Mouse (Mus musculus) small intestine, adult 2 months (tissue): ENCODE measurements around the gene Rrp1b. TPM values are rescaled to one million over a fixed set of nuclear protein-coding genes. Genes with fewer than 3 reads are reported as not detected.

Source experiments
- H3K27ac ChIP-seq: fragments of 200-500 bp; 2 replicates; pipeline ENCODE4 v1.5.1; 2012; ENCODE audit warnings: low read depth, low read length, control low read depth, inconsistent platforms; ENCODE audit not compliant: insufficient read depth
- H3K27me3 ChIP-seq: fragments of 200-500 bp; 2 replicates; pipeline ENCODE4 v1.6.1; 2012; ENCODE audit warnings: mild to moderate bottlenecking, moderate library complexity, low read length, inconsistent platforms; ENCODE audit not compliant: control insufficient read depth, insufficient read depth
- H3K36me3 ChIP-seq: fragments of 200-500 bp; 2 replicates; pipeline ENCODE4 v1.6.1; 2012; ENCODE audit warnings: mild to moderate bottlenecking, low read length, control low read depth, inconsistent platforms; ENCODE audit not compliant: control insufficient read depth, insufficient read depth
- H3K4me1 ChIP-seq: fragments of 200-500 bp; 2 replicates; pipeline ENCODE4 v1.6.1; 2012; ENCODE audit warnings: low read length, inconsistent platforms, mixed read lengths; ENCODE audit not compliant: control insufficient read depth, insufficient read depth, insufficient read length
- H3K4me3 ChIP-seq: fragments of 200-500 bp; 2 replicates; pipeline ENCODE4 v1.5.1; 2012; ENCODE audit warnings: low read depth, mild to moderate bottlenecking, control low read depth, inconsistent platforms, low read length, moderate library complexity
- CTCF ChIP-seq: fragments of 200-500 bp; IDR thresholded peaks from 2 replicates; pipeline ENCODE4 v1.5.1; 2012; ENCODE audit warnings: low read depth, mild to moderate bottlenecking, control low read depth, inconsistent platforms, low read length, moderate library complexity, mixed read lengths; ENCODE audit not compliant: insufficient replicate concordance, insufficient read length; ENCODE audit errors: extremely low read depth
- POLR2A ChIP-seq: fragments of 200-500 bp; IDR thresholded peaks from 2 replicates; pipeline ENCODE4 v1.6.1; 2012; ENCODE audit warnings: low read depth, mild to moderate bottlenecking, control low read depth, inconsistent platforms, low read length, moderate library complexity
- WGBS: fragments of 180-500 bp; shearing (Covaris S2); methylation state at CpG from one replicate; pipeline ENCODE4 v1.1.7; 2018; 5-methylcytosine and 5-hydroxymethylcytosine counted together
- polyA plus RNA-seq: library from polyadenylated mRNA; depleted of rRNA; stranded (reverse); fragments of >200 nt; gene quantifications from 2 replicates; pipeline ENCODE4 v1.2.3, GENCODE M21; 2012; rRNA removed

Gene Rrp1b
- polyA plus RNA-seq: 2.7 and 2.8 TPM in 2 replicates

GRCm38 (mm10) chr17:32035609-32036508 lies at the start of gene Rrp1b, which contains the start of gene Hsf2bp:
Gene Rrp1b (plus strand): TSS chr17:32036100.
Gene Hsf2bp (minus strand): TSS chr17:32036349.
- H3K4me1 ChIP-seq: no peaks in the 10 kb centered on the region; the same call in 1 of the 2 replicates
- H3K27me3 ChIP-seq: no peaks in the 10 kb centered on the region
- H3K4me3 ChIP-seq: peak within 1 kb of the TSS; percentile 93
- 4% methylated on average over 52 of the region's 52 CpGs for WGBS
- H3K27ac ChIP-seq: 0 out of 2 replicates have a peak within 1 kb of the TSS, but pooled peaks have one; percentile 27
- no peaks in the 10 kb centered on the region for H3K36me3 ChIP-seq
- TF ChIP-seq POLR2A (peak; percentile 38; the same call in 1 of the 2 replicates), CTCF (no peak)

- 89% methylated on average over 1 of the region's 1 CpGs for WGBS
- TF ChIP-seq CTCF (no peak), POLR2A (no peak)
- no peaks in the 10 kb centered on the region for H3K36me3 ChIP-seq
Observed at GRCm38 (mm10) chr17:31986915-31987314, 49.0 kb upstream of the Rrp1b start.

GRCm38 (mm10) chr17:31989035-31989434 lies 46.9 kb upstream of the Rrp1b start:
- 40% methylated on average over 2 of the region's 2 CpGs for WGBS
- TF ChIP-seq POLR2A: no peak
- TF ChIP-seq CTCF: no peak

More at GRCm38 (mm10) chr17:31986915-31987314, 49.0 kb upstream of the Rrp1b start:
- Histone ChIP-seq H3K27me3 (no peaks in the 10 kb centered on the region), H3K4me1 (peaks cover 3% of the 10 kb centered on the region; the same call in 1 of the 2 replicates), H3K27ac (no peak overlapping the region), H3K4me3 (no peak overlapping the region)

GRCm38 (mm10) chr17:31992004-31992403 lies 43.9 kb upstream of the Rrp1b start:
- H3K4me3 ChIP-seq: no peak overlapping the region
- TF ChIP-seq CTCF: no peak
- no peak for TF ChIP-seq POLR2A
- WGBS: 84% methylated on average over 2 of the region's 2 CpGs

More at GRCm38 (mm10) chr17:31989035-31989434, 46.9 kb upstream of the Rrp1b start:
- Histone ChIP-seq H3K36me3 (no peaks in the 10 kb centered on the region), H3K4me1 (peaks cover 9% of the 10 kb centered on the region; the same call in 1 of the 2 replicates), H3K4me3 (no peak overlapping the region), H3K27ac (no peak overlapping the region), H3K27me3 (no peaks in the 10 kb centered on the region)

GRCm38 (mm10) chr17:31993354-31993753 lies 42.5 kb upstream of the Rrp1b start:
- WGBS: 37% methylated on average over 1 of the region's 1 CpGs
- TF ChIP-seq CTCF (no peak), POLR2A (no peak)
- Histone ChIP-seq H3K36me3 (no peaks in the 10 kb centered on the region), H3K4me1 (peaks cover 14% of the 10 kb centered on the region), H3K27me3 (no peaks in the 10 kb centered on the region), H3K4me3 (no peak overlapping the region), H3K27ac (peak overlapping the region; percentile 20)

More at GRCm38 (mm10) chr17:31992004-31992403, 43.9 kb upstream of the Rrp1b start:
- no peaks in the 10 kb centered on the region for H3K27me3 ChIP-seq
- peaks cover 14% of the 10 kb centered on the region for H3K4me1 ChIP-seq
- no peaks in the 10 kb centered on the region for H3K36me3 ChIP-seq
- no peak overlapping the region for H3K27ac ChIP-seq

- Histone ChIP-seq H3K27ac (peak overlapping the region; percentile 20; the same call in 1 of the 2 replicates), H3K27me3 (no peaks in the 10 kb centered on the region), H3K4me3 (no peak overlapping the region), H3K36me3 (no peaks in the 10 kb centered on the region), H3K4me1 (peaks cover 11% of the 10 kb centered on the region)
- TF ChIP-seq POLR2A: no peak
- no peak for TF ChIP-seq CTCF
Observed at GRCm38 (mm10) chr17:31994132-31994531, 41.8 kb upstream of the Rrp1b start.

GRCm38 (mm10) chr17:31995784-31996183 lies 40.1 kb upstream of the Rrp1b start:
- TF ChIP-seq CTCF (no peak), POLR2A (no peak)
- Histone ChIP-seq H3K4me1 (peaks cover 11% of the 10 kb centered on the region), H3K27me3 (no peaks in the 10 kb centered on the region), H3K27ac (no peak overlapping the region), H3K4me3 (no peak overlapping the region), H3K36me3 (no peaks in the 10 kb centered on the region)
- WGBS: 32% methylated on average over 2 of the region's 2 CpGs
